Mouse (Mus musculus): Measurements from ENCODE around the gene Gatad1.

GRCm38 (mm10) chr5:3653801-3654200 is 3.2 kb downstream of the Gatad1 start:
- TF ChIP-seq CTCF (IDR thresholded peaks at IDR 0.05; ENCODE audit: extremely low read depth, insufficient read depth, low read length): no peak
- no peak for TF ChIP-seq POLR2A (IDR thresholded peaks at IDR 0.05; ENCODE audit: extremely low read depth, insufficient read depth, low read length)

Data from cortical plate, adult 2 months (tissue).